Mouse (Mus musculus): ENCODE data around the gene Mindy4. TPM values are rescaled to one million over a fixed set of nuclear protein-coding genes. Genes with fewer than 3 reads are reported as not detected.

Gene Mindy4
- total and polyA plus RNA-seq, 3 experiments = not detected

GRCm38 (mm10) chr6:55232101-55232500, 28.9 kb downstream of the Mindy4 start:
- in situ Hi-C loops (cut with MboI; ENCODE audit: low pct_ligation_motif_present, low pct_unique_long_range_greater_than_20kb, low sequenced_read_pairs) = loop anchor here (25.0 kb wide), 1 partner anchor 280 kb away; no protein-coding TSS in a partner anchor
- TF ChIP-seq CHD1 (IDR thresholded peaks at IDR 0.05; ENCODE audit: low read depth, low read length) (no peak), HCFC1 (IDR thresholded peaks at IDR 0.05; ENCODE audit: low read depth, low read length) (no peak), BHLHE40 (IDR thresholded peaks at IDR 0.05; ENCODE audit: low read depth, low read length) (no peak), ZMIZ1 (IDR thresholded peaks at IDR 0.05; ENCODE audit: low read depth, low read length) (no peak)
- Histone ChIP-seq H3K4me2 (ENCODE audit: insufficient read depth, low read depth, poor library complexity, severe bottlenecking) (no peak overlapping the region), H3K27me3 (replicated peaks) (peaks cover 55% of the 10 kb centered on the region), H3K27ac (ENCODE audit: insufficient read depth, low read depth) (no peak overlapping the region), H3K4me1 (ENCODE audit: control insufficient read depth in 1 of 2, insufficient read depth in 2 of 2) (peaks cover 0 to 15% of the 10 kb centered on the region in 2 experiments; a peak in 1 of 4 replicates), H3K4me3 (replicated peaks in 1 of 3; ENCODE audit: low read depth in 2 of 3, low read length in 2 of 3, poor library complexity in 1 of 3) (no peak overlapping the region), H3K36me3 (replicated peaks in 1 of 2; ENCODE audit: control insufficient read depth in 1 of 2, insufficient read depth in 1 of 2, low read length in 1 of 2) (no peaks in the 10 kb centered on the region), H3K79me2 (replicated peaks; ENCODE audit: control insufficient read depth, extremely low read depth, insufficient read depth, poor library complexity, severe bottlenecking) (no peaks in the 10 kb centered on the region), H3K9ac (ENCODE audit: insufficient read depth, low read depth) (no peak overlapping the region), H3K9me3 (replicated peaks; ENCODE audit: low read length) (no peaks in the 10 kb centered on the region)
- DNase-seq (ENCODE audit: extremely low read depth) = no peak
- dilution Hi-C loops (cut with MboI; ENCODE audit: extremely low pct_ligation_motif_present, extremely low pct_unique_long_range_greater_than_20kb, low sequenced_read_pairs) = no loop called here

- Histone ChIP-seq H3K27ac (ENCODE audit: insufficient read depth, low read depth) (no peak overlapping the region), H3K27me3 (replicated peaks) (peaks cover 61% of the 10 kb centered on the region), H3K9ac (ENCODE audit: insufficient read depth, low read depth) (no peak overlapping the region), H3K4me3 (replicated peaks in 1 of 3; ENCODE audit: low read depth in 2 of 3, low read length in 2 of 3, poor library complexity in 1 of 3) (no peak overlapping the region), H3K4me1 (ENCODE audit: control insufficient read depth in 1 of 2, insufficient read depth in 2 of 2) (peaks cover 0 to 15% of the 10 kb centered on the region in 2 experiments; a peak in 1 of 4 replicates), H3K4me2 (ENCODE audit: insufficient read depth, low read depth, poor library complexity, severe bottlenecking) (no peak overlapping the region), H3K9me3 (replicated peaks; ENCODE audit: low read length) (no peaks in the 10 kb centered on the region), H3K79me2 (replicated peaks; ENCODE audit: control insufficient read depth, extremely low read depth, insufficient read depth, poor library complexity, severe bottlenecking) (no peaks in the 10 kb centered on the region), H3K36me3 (replicated peaks in 1 of 2; ENCODE audit: control insufficient read depth in 1 of 2, insufficient read depth in 1 of 2, low read length in 1 of 2) (no peaks in the 10 kb centered on the region)
- in situ Hi-C loops (cut with MboI; ENCODE audit: low pct_ligation_motif_present, low pct_unique_long_range_greater_than_20kb, low sequenced_read_pairs) (loop anchor here (25.0 kb wide), 1 partner anchor 280 kb away; no protein-coding TSS in a partner anchor), dilution Hi-C loops (cut with MboI; ENCODE audit: extremely low pct_ligation_motif_present, extremely low pct_unique_long_range_greater_than_20kb, low sequenced_read_pairs) (no loop called here)
- DNase-seq (ENCODE audit: extremely low read depth) = peak; percentile 62
- TF ChIP-seq ETS1 (conservative IDR thresholded peaks at IDR 0.05; ENCODE audit: low read depth, low read length) = no peak
- TF ChIP-seq CHD2 (IDR thresholded peaks at IDR 0.05; ENCODE audit: low read length) = no peak
- TF ChIP-seq ZKSCAN1 (IDR thresholded peaks at IDR 0.05; ENCODE audit: borderline replicate concordance, low read depth, low read length) = no peak
- TF ChIP-seq CTCF (conservative IDR thresholded peaks at IDR 0.05 in 1 of 2, IDR thresholded peaks at IDR 0.05 in 1 of 2; ENCODE audit: low read depth in 2 of 2, low read length in 2 of 2) = peak; percentile 74 to 86
- TF ChIP-seq RAD21 (IDR thresholded peaks at IDR 0.05; ENCODE audit: low read depth, low read length) = peak; percentile 85
- no peak for TF ChIP-seq POLR2A (IDR thresholded peaks at IDR 0.05; ENCODE audit: low read depth, low read length)
- TF ChIP-seq MAZ (IDR thresholded peaks at IDR 0.05; ENCODE audit: low read depth, low read length) = no peak
- no peak for TF ChIP-seq KAT2A (IDR thresholded peaks at IDR 0.05; ENCODE audit: insufficient replicate concordance, low read length)
- TF ChIP-seq SMC3 (IDR thresholded peaks at IDR 0.05; ENCODE audit: low read depth, low read length) = peak; percentile 67
- TF ChIP-seq ELF1 (IDR thresholded peaks at IDR 0.05; ENCODE audit: low read depth, low read length) = no peak
Measured at GRCm38 (mm10) chr6:55232524-55233264, 29.5 kb downstream of the Mindy4 start.
